Mouse (Mus musculus) 3134 (cell line): ENCODE measurements around the gene B4galt4.
"Not testable (repeated sequence)": the region's sequence is repeated elsewhere in the genome, so short reads cannot be mapped to it uniquely, and the experiment has no call there.

Experiments
- DNase-seq: peaks from one replicate; pipeline ENCODE4 v3.0.0-alpha.2; 2011; ENCODE audit warnings: low spot score; ENCODE audit not compliant: insufficient read length; ENCODE audit errors: extremely low read depth

Gene B4galt4

GRCm38 (mm10) chr16:38742113-38742658, at the start of gene B4galt4:
Gene B4galt4 (plus strand): TSS chr16:38742264.
- no peak for DNase-seq

GRCm38 (mm10) chr16:38694906-38695540, 47.0 kb upstream of the B4galt4 start:
- DNase-seq = peak; percentile 18

- no peak for DNase-seq
Observed at GRCm38 (mm10) chr16:38695557-38695956, 46.5 kb upstream of the B4galt4 start.

GRCm38 (mm10) chr16:38697611-38698010, 44.5 kb upstream of the B4galt4 start:
- DNase-seq = no peak

GRCm38 (mm10) chr16:38700392-38701162, 41.5 kb upstream of the B4galt4 start:
- DNase-seq = no peak

- DNase-seq = no peak
Observed at GRCm38 (mm10) chr16:38701492-38702185, 40.4 kb upstream of the B4galt4 start.

GRCm38 (mm10) chr16:38702316-38702715, 39.7 kb upstream of the B4galt4 start:
- DNase-seq = no peak

- DNase-seq = no peak
Observed at GRCm38 (mm10) chr16:38703501-38703900, 38.6 kb upstream of the B4galt4 start.

- no peak for DNase-seq
Observed at GRCm38 (mm10) chr16:38705531-38706281, 36.4 kb upstream of the B4galt4 start.

- DNase-seq = no peak
Observed at GRCm38 (mm10) chr16:38706782-38707181, 35.3 kb upstream of the B4galt4 start.

GRCm38 (mm10) chr16:38708962-38709520, 33.0 kb upstream of the B4galt4 start:
- DNase-seq = no peak

- DNase-seq = no peak
Observed at GRCm38 (mm10) chr16:38711245-38711644, 30.8 kb upstream of the B4galt4 start.

- no peak for DNase-seq
Observed at GRCm38 (mm10) chr16:38712105-38712504, 30.0 kb upstream of the B4galt4 start.

GRCm38 (mm10) chr16:38712581-38713403, 29.3 kb upstream of the B4galt4 start, which contains the start of gene Arhgap31:
Gene Arhgap31 (minus strand): TSS chr16:38713274.
- DNase-seq = peak; percentile 92

- DNase-seq = no peak
Observed at GRCm38 (mm10) chr16:38713404-38714258, 28.4 kb upstream of the B4galt4 start.

GRCm38 (mm10) chr16:38714259-38714526, 27.9 kb upstream of the B4galt4 start:
- DNase-seq = not testable (repeated sequence)

GRCm38 (mm10) chr16:38721377-38721776, 20.7 kb upstream of the B4galt4 start:
- no peak for DNase-seq

- no peak for DNase-seq
Observed at GRCm38 (mm10) chr16:38724256-38724655, 17.8 kb upstream of the B4galt4 start.

GRCm38 (mm10) chr16:38724974-38725373, 17.1 kb upstream of the B4galt4 start:
- DNase-seq = no peak
